ENCODE assay signal across 7 mouse cellular contexts in genomic region chr6:49036275-49037267, GRCm38 (mm10). TPM values are rescaled to one million over a fixed set of nuclear protein-coding genes. Genes with fewer than 3 reads are reported as not detected.
DNase-seq lines count a peak whose midpoint lies in the region; ATAC-seq lines count a peak whose summit lies in the region.

Gpnmb (plus strand) TSS chr6:49036546.

- peak within 1 kb of the TSS; percentile 5; the same call in 1 of the 2 replicates for H3K4me2 ChIP-seq in neural tube, embryonic 11.5 days (ENCODE audit: low read depth)
- H3K4me2 ChIP-seq in embryonic facial prominence, embryonic 11.5 days (ENCODE audit: low read depth, low read length): peak within 1 kb of the TSS; percentile 8; the same call in 1 of the 2 replicates
- H3K4me2 ChIP-seq in hindbrain, embryonic 16.5 days (ENCODE audit: low read length): peak within 1 kb of the TSS; percentile 27

- no peak for ATAC-seq in neural tube, embryonic 11.5 days (ENCODE audit: insufficient read depth, low FRiP score, low TSS enrichment)
- ATAC-seq in embryonic facial prominence, embryonic 11.5 days (replicated peaks; ENCODE audit: insufficient number of reproducible peaks, low FRiP score, low TSS enrichment, low read depth): no peak
- ATAC-seq in hindbrain, embryonic 16.5 days: no peak

- no peaks in the 10 kb centered on the region for H3K27me3 ChIP-seq in neural tube, embryonic 11.5 days (ENCODE audit: control insufficient read depth, insufficient read depth, low read length)
- H3K27me3 ChIP-seq in embryonic facial prominence, embryonic 11.5 days (ENCODE audit: control insufficient read depth, insufficient read depth, low read length): 0 out of 2 replicates have a peak, but pooled peaks cover 2% of the 10 kb centered on the region
- H3K27me3 ChIP-seq in hindbrain, embryonic 16.5 days (replicated peaks; ENCODE audit: control insufficient read depth, insufficient read depth, low read length): peaks cover 7% of the 10 kb centered on the region
- peaks cover 68% of the 10 kb centered on the region for H3K27me3 ChIP-seq in megakaryocyte, embryonic 14.5 days (replicated peaks)

- no peak within 1 kb of the TSS for H3K4me3 ChIP-seq in neural tube, embryonic 11.5 days (ENCODE audit: low read depth, low read length)
- H3K4me3 ChIP-seq in embryonic facial prominence, embryonic 11.5 days (ENCODE audit: low read depth, low read length): no peak within 1 kb of the TSS
- no peak within 1 kb of the TSS; the same call in 1 of the 2 replicates for H3K4me3 ChIP-seq in hindbrain, embryonic 16.5 days (ENCODE audit: low read length)
- peak within 1 kb of the TSS; percentile 83 for H3K4me3 ChIP-seq in megakaryocyte, embryonic 14.5 days (replicated peaks)

- H3K36me3 ChIP-seq in neural tube, embryonic 11.5 days (ENCODE audit: control insufficient read depth, insufficient read depth, low read length): no peaks in the 10 kb centered on the region
- no peaks in the 10 kb centered on the region; the same call in 1 of the 2 replicates for H3K36me3 ChIP-seq in embryonic facial prominence, embryonic 11.5 days (replicated peaks; ENCODE audit: control insufficient read depth, insufficient read depth, low read depth, low read length)
- H3K36me3 ChIP-seq in hindbrain, embryonic 16.5 days (ENCODE audit: control insufficient read depth, insufficient read depth, low read length): no peaks in the 10 kb centered on the region
- H3K36me3 ChIP-seq in megakaryocyte, embryonic 14.5 days (replicated peaks; ENCODE audit: low read length): no peaks in the 10 kb centered on the region

- no peak within 1 kb of the TSS for H3K27ac ChIP-seq in neural tube, embryonic 11.5 days (ENCODE audit: low read depth, low read length)
- no peak within 1 kb of the TSS for H3K27ac ChIP-seq in embryonic facial prominence, embryonic 11.5 days (replicated peaks; ENCODE audit: low read depth, low read length)
- H3K27ac ChIP-seq in hindbrain, embryonic 16.5 days (ENCODE audit: low read depth, low read length): no peak within 1 kb of the TSS

- no peaks in the 10 kb centered on the region for H3K9me3 ChIP-seq in neural tube, embryonic 11.5 days (ENCODE audit: control insufficient read depth, low read length)
- H3K9me3 ChIP-seq in embryonic facial prominence, embryonic 11.5 days (replicated peaks; ENCODE audit: control insufficient read depth, low read length): no peaks in the 10 kb centered on the region
- no peaks in the 10 kb centered on the region for H3K9me3 ChIP-seq in hindbrain, embryonic 16.5 days (ENCODE audit: control insufficient read depth, low read length)
- no peaks in the 10 kb centered on the region for H3K9me3 ChIP-seq in megakaryocyte, embryonic 14.5 days

- 49% methylated on average over 28 of the region's 28 CpGs for WGBS in neural tube, embryonic 11.5 days
- 38% methylated on average over 28 of the region's 28 CpGs for WGBS in embryonic facial prominence, embryonic 11.5 days
- 47% methylated on average over 28 of the region's 28 CpGs for whole genome bisulfite sequencing in hindbrain, embryonic 16.5 days

- H3K4me1 ChIP-seq in neural tube, embryonic 11.5 days (ENCODE audit: control insufficient read depth, insufficient read depth, low read length): no peaks in the 10 kb centered on the region
- no peaks in the 10 kb centered on the region for H3K4me1 ChIP-seq in embryonic facial prominence, embryonic 11.5 days (ENCODE audit: control insufficient read depth, insufficient read depth, low read length)
- no peaks in the 10 kb centered on the region for H3K4me1 ChIP-seq in hindbrain, embryonic 16.5 days (ENCODE audit: control insufficient read depth, insufficient read depth, low read depth, low read length)
- peaks cover 21% of the 10 kb centered on the region for H3K4me1 ChIP-seq in megakaryocyte, embryonic 14.5 days

- no peak within 1 kb of the TSS for H3K9ac ChIP-seq in neural tube, embryonic 11.5 days (ENCODE audit: low read length)
- H3K9ac ChIP-seq in embryonic facial prominence, embryonic 11.5 days (replicated peaks; ENCODE audit: low read length): peak within 1 kb of the TSS; percentile 18; the same call in 1 of the 2 replicates
- no peak within 1 kb of the TSS for H3K9ac ChIP-seq in hindbrain, embryonic 16.5 days (ENCODE audit: low read depth, low read length)

- no peak for DNase-seq in neural tube, embryonic 11.5 days (ENCODE audit: low spot score)
- no peak for DNase-seq in neural tube, embryonic 10.5 days (ENCODE audit: extremely low spot score, low spot score)
- peak; percentile 24 for DNase-seq in embryonic facial prominence, embryonic 11.5 days (ENCODE audit: low spot score)
- DNase-seq in left cerebral cortex, adult 9 months (ENCODE audit: low spot score in 2 of 2): no peak
- no peak for DNase-seq in frontal cortex, postnatal 36 days (ENCODE audit: low spot score in 2 of 2)

RNA-seq across cellular contexts. Expression of gene Gpnmb, which starts in this region (rescaled TPM):
- 1.1 and 1.4 TPM in 2 replicates for polyA plus RNA-seq in neural tube, embryonic 11.5 days (2014; fragmentation: Nextera tagmentation; extraction: Ambion mirVana)
- polyA plus RNA-seq in embryonic facial prominence, embryonic 11.5 days (2014; fragmentation: Nextera tagmentation; extraction: Ambion mirVana): 3.3 and 8.8 TPM in 2 replicates
- polyA plus RNA-seq in hindbrain, embryonic 16.5 days (2015; fragmentation: Nextera tagmentation; extraction: Ambion mirVana): 0.23 and 0.51 TPM in 2 replicates
- polyA plus RNA-seq in megakaryocyte, embryonic 14.5 days (2012; ENCODE audit: insufficient read depth, low replicate concordance): 45.1 and 495 TPM in 2 replicates
